Mouse (Mus musculus) lung, postnatal 0 days (tissue): ENCODE measurements at regions not wholly inside any gene's neighbourhood (a gene's known extent, or its start where the extent isn't known, plus 50 kb on each side); places are given as distances from the start of the nearest gene placed in this dataset.

Experiments
- CTCF ChIP-seq: IDR thresholded peaks from 2 replicates; pipeline ENCODE4 v1.5.1; 2016; ENCODE audit warnings: antibody characterized with exemption, mild to moderate bottlenecking
- EP300 ChIP-seq: IDR thresholded peaks from 2 replicates; pipeline ENCODE4 v1.6.1; 2016; ENCODE audit warnings: antibody characterized with exemption, mild to moderate bottlenecking, control low read depth

DNA sequence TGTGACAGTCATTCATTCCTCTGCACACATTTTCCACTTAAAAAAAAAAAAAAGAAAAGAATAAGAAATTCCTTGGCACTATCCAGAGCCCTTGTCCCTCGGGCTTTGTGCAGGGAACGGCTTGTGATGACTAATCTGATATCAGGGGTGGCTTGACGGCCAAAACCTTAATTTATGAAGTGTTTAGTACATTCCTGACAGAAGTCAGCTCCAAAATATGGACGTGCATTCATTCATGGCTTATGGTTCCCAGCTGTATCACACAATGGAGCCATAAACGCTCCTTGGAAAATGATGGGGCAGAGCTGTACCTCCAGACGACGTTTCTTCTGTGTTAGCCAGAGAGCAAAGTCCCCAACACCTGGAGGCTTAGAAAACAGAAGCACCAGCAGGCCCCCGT lies 62.1 kb upstream of the Elac2 start:
- TF ChIP-seq CTCF (no peak), EP300 (peak; percentile 41; the same call in 1 of the 2 replicates)
